Mouse (Mus musculus): ENCODE data around the gene Tcp11l1. TPM values are rescaled to one million over a fixed set of nuclear protein-coding genes. Genes with fewer than 3 reads are reported as not detected.

Tcp11l1 gene
- total and polyA plus RNA-seq, 3 experiments, result 3.0 to 8.1 (median 8.0) TPM

GRCm38 (mm10) chr2:104709786-104710337, 2.1 kb downstream of the Tcp11l1 start:
- Histone ChIP-seq H3K4me1 (ENCODE audit: control insufficient read depth, insufficient read depth, low read length) (no peaks in the 10 kb centered on the region), H3K4me3 (no peak overlapping the region), H3K36me3 (ENCODE audit: control insufficient read depth, insufficient read depth, low read length) (no peaks in the 10 kb centered on the region), H3K9ac (ENCODE audit: low read depth, low read length) (no peak overlapping the region), H3K27ac (no peak overlapping the region), H3K27me3 (ENCODE audit: control insufficient read depth, insufficient read depth, low read length) (no peaks in the 10 kb centered on the region), H3K79me2 (replicated peaks; ENCODE audit: control insufficient read depth, insufficient read depth, low read length) (no peaks in the 10 kb centered on the region)
- WGBS, result 46% methylated on average over 6 of the region's 6 CpGs
- intact Hi-C loops (cut with DNase I), result no loop called here
- DNase-seq, result no peak
- TF ChIP-seq EP300 (IDR thresholded peaks at IDR 0.05; ENCODE audit: insufficient read depth, low read depth, low read length) (no peak), POLR2A (IDR thresholded peaks at IDR 0.05; ENCODE audit: insufficient read depth, low read depth, low read length) (no peak), CTCF (IDR thresholded peaks at IDR 0.05) (no peak)

GRCm38 (mm10) chr2:104704355-104704754, 7.6 kb downstream of the Tcp11l1 start:
- no peak overlapping the region for H3K4me3 ChIP-seq
- H3K79me2 ChIP-seq (replicated peaks; ENCODE audit: control insufficient read depth, insufficient read depth, low read length), result no peaks in the 10 kb centered on the region
- H3K27ac ChIP-seq, result no peak overlapping the region
- no peaks in the 10 kb centered on the region for H3K36me3 ChIP-seq (ENCODE audit: control insufficient read depth, insufficient read depth, low read length)
- no peaks in the 10 kb centered on the region for H3K4me1 ChIP-seq (ENCODE audit: control insufficient read depth, insufficient read depth, low read length)
- no peak for DNase-seq
- no peaks in the 10 kb centered on the region for H3K27me3 ChIP-seq (ENCODE audit: control insufficient read depth, insufficient read depth, low read length)
- TF ChIP-seq CTCF (IDR thresholded peaks at IDR 0.05), result no peak
- TF ChIP-seq EP300 (IDR thresholded peaks at IDR 0.05; ENCODE audit: insufficient read depth, low read depth, low read length), result no peak
- no peak for TF ChIP-seq POLR2A (IDR thresholded peaks at IDR 0.05; ENCODE audit: insufficient read depth, low read depth, low read length)
- no peak overlapping the region for H3K9ac ChIP-seq (ENCODE audit: low read depth, low read length)
- 79% methylated on average over 3 of the region's 3 CpGs for WGBS
- intact Hi-C loops (cut with DNase I), result no loop called here

DNA sequence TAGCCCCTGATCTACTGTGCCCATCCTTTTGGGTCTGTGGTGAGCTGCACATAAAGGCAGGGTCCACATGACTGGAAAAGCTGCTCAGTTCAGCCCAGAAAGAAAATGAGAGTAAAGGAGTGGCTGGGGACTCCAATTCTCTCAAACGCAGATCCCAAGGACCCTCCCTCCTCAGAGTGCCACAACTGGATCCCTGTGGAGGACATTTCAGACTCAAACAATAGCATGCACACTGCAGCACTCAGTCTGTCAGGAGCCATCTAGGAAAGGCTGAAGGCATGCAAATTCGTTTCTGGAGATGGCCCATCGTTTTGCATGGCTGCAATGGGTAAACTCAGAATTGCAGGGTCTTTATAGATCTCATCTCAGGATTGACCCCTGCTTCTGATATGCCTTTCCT, 8.8 kb downstream of the Tcp11l1 start:
- H3K36me3 ChIP-seq (ENCODE audit: control insufficient read depth, insufficient read depth, low read length), result no peaks in the 10 kb centered on the region
- H3K27me3 ChIP-seq (ENCODE audit: control insufficient read depth, insufficient read depth, low read length), result no peaks in the 10 kb centered on the region
- H3K27ac ChIP-seq, result no peak overlapping the region
- 79% methylated on average over 3 of the region's 3 CpGs for WGBS
- intact Hi-C loops (cut with DNase I), result no loop called here
- no peaks in the 10 kb centered on the region for H3K79me2 ChIP-seq (replicated peaks; ENCODE audit: control insufficient read depth, insufficient read depth, low read length)
- no peak overlapping the region for H3K9ac ChIP-seq (ENCODE audit: low read depth, low read length)
- no peaks in the 10 kb centered on the region for H3K4me1 ChIP-seq (ENCODE audit: control insufficient read depth, insufficient read depth, low read length)
- no peak for TF ChIP-seq EP300 (IDR thresholded peaks at IDR 0.05; ENCODE audit: insufficient read depth, low read depth, low read length)
- TF ChIP-seq POLR2A (IDR thresholded peaks at IDR 0.05; ENCODE audit: insufficient read depth, low read depth, low read length), result no peak
- no peak overlapping the region for H3K4me3 ChIP-seq
- DNase-seq, result no peak

GRCm38 (mm10) chr2:104699659-104700058, 12.3 kb downstream of the Tcp11l1 start:
- Histone ChIP-seq H3K27me3 (ENCODE audit: control insufficient read depth, insufficient read depth, low read length) (no peaks in the 10 kb centered on the region), H3K79me2 (replicated peaks; ENCODE audit: control insufficient read depth, insufficient read depth, low read length) (no peaks in the 10 kb centered on the region), H3K9ac (ENCODE audit: low read depth, low read length) (no peak overlapping the region), H3K4me3 (no peak overlapping the region), H3K4me1 (ENCODE audit: control insufficient read depth, insufficient read depth, low read length) (no peaks in the 10 kb centered on the region), H3K36me3 (ENCODE audit: control insufficient read depth, insufficient read depth, low read length) (no peaks in the 10 kb centered on the region), H3K27ac (no peak overlapping the region)
- DNase-seq, result no peak
- WGBS, result 89% methylated on average over 11 of the region's 11 CpGs
- TF ChIP-seq CTCF (IDR thresholded peaks at IDR 0.05) (no peak), POLR2A (IDR thresholded peaks at IDR 0.05; ENCODE audit: insufficient read depth, low read depth, low read length) (no peak), EP300 (IDR thresholded peaks at IDR 0.05; ENCODE audit: insufficient read depth, low read depth, low read length) (no peak)
- intact Hi-C loops (cut with DNase I), result no loop called here

- Histone ChIP-seq H3K27me3 (ENCODE audit: control insufficient read depth, insufficient read depth, low read length) (no peaks in the 10 kb centered on the region), H3K4me3 (no peak overlapping the region), H3K9ac (ENCODE audit: low read depth, low read length) (no peak overlapping the region), H3K27ac (no peak overlapping the region), H3K36me3 (ENCODE audit: control insufficient read depth, insufficient read depth, low read length) (no peaks in the 10 kb centered on the region), H3K79me2 (replicated peaks; ENCODE audit: control insufficient read depth, insufficient read depth, low read length) (no peaks in the 10 kb centered on the region), H3K4me1 (ENCODE audit: control insufficient read depth, insufficient read depth, low read length) (no peaks in the 10 kb centered on the region)
- TF ChIP-seq CTCF (IDR thresholded peaks at IDR 0.05) (no peak), EP300 (IDR thresholded peaks at IDR 0.05; ENCODE audit: insufficient read depth, low read depth, low read length) (no peak), POLR2A (IDR thresholded peaks at IDR 0.05; ENCODE audit: insufficient read depth, low read depth, low read length) (no peak)
- 34% methylated on average over 2 of the region's 2 CpGs for WGBS
- intact Hi-C loops (cut with DNase I), result no loop called here
- no peak for DNase-seq
Measured at GRCm38 (mm10) chr2:104692551-104692950, 19.4 kb downstream of the Tcp11l1 start.

GRCm38 (mm10) chr2:104690720-104691119, 21.2 kb downstream of the Tcp11l1 start:
- Histone ChIP-seq H3K79me2 (replicated peaks; ENCODE audit: control insufficient read depth, insufficient read depth, low read length) (no peaks in the 10 kb centered on the region), H3K36me3 (ENCODE audit: control insufficient read depth, insufficient read depth, low read length) (no peaks in the 10 kb centered on the region), H3K27me3 (ENCODE audit: control insufficient read depth, insufficient read depth, low read length) (no peaks in the 10 kb centered on the region), H3K4me1 (ENCODE audit: control insufficient read depth, insufficient read depth, low read length) (no peaks in the 10 kb centered on the region), H3K4me3 (no peak overlapping the region), H3K27ac (no peak overlapping the region), H3K9ac (ENCODE audit: low read depth, low read length) (no peak overlapping the region)
- no peak for DNase-seq
- WGBS, result 61% methylated on average over 4 of the region's 4 CpGs
- intact Hi-C loops (cut with DNase I), result no loop called here
- TF ChIP-seq POLR2A (IDR thresholded peaks at IDR 0.05; ENCODE audit: insufficient read depth, low read depth, low read length) (no peak), CTCF (IDR thresholded peaks at IDR 0.05) (no peak), EP300 (IDR thresholded peaks at IDR 0.05; ENCODE audit: insufficient read depth, low read depth, low read length) (no peak)
